Mouse (Mus musculus) limb, embryonic 13.5 days (tissue): ENCODE measurements around the gene Tcl1b1. TPM values are rescaled to one million over a fixed set of nuclear protein-coding genes. Genes with fewer than 3 reads are reported as not detected.
"Not testable (repeated sequence)": the region's sequence is repeated elsewhere in the genome, so short reads cannot be mapped to it uniquely, and the experiment has no call there.

Source experiments
- ATAC-seq: fragments of 200-750 bp; cut with Nextera tagmentation; 2 replicates; pipeline ENCODE4 v1.8.0; 2017; ENCODE audit warnings: low read depth, moderate number of reproducible peaks, moderate TSS enrichment; ENCODE audit not compliant: low FRiP score
- H3K27ac ChIP-seq: fragments of 300-500 bp; sonication (generic); 2 replicates; pipeline ENCODE4 v1.5.1; 2015; ENCODE audit warnings: inconsistent platforms, mild to moderate bottlenecking, moderate library complexity
- H3K27me3 ChIP-seq: fragments of 300-500 bp; sonication (generic); 2 replicates; pipeline ENCODE4 v1.6.1; 2015; ENCODE audit warnings: mild to moderate bottlenecking, inconsistent platforms
- H3K36me3 ChIP-seq: fragments of 300-500 bp; sonication (generic); 2 replicates; pipeline ENCODE4 v1.6.1; 2015; ENCODE audit warnings: inconsistent platforms, mild to moderate bottlenecking, moderate library complexity
- H3K4me1 ChIP-seq: fragments of 300-500 bp; sonication (generic); 2 replicates; pipeline ENCODE4 v1.6.1; 2015; ENCODE audit warnings: inconsistent platforms
- H3K4me2 ChIP-seq: fragments of 300-500 bp; sonication (generic); replicated peaks from 2 replicates; pipeline ENCODE4 v1.6.1; 2015; ENCODE audit warnings: inconsistent platforms, mild to moderate bottlenecking, moderate library complexity
- H3K4me3 ChIP-seq: fragments of 300-500 bp; sonication (generic); 2 replicates; pipeline ENCODE4 v1.5.1; 2015; ENCODE audit warnings: moderate library complexity, mild to moderate bottlenecking, inconsistent platforms
- H3K9ac ChIP-seq: fragments of 300-500 bp; sonication (generic); 2 replicates; pipeline ENCODE4 v1.6.1; 2015; ENCODE audit warnings: mild to moderate bottlenecking, inconsistent platforms
- H3K9me3 ChIP-seq: fragments of 300-500 bp; sonication (generic); 2 replicates; pipeline ENCODE4 v1.6.1; 2016; ENCODE audit warnings: inconsistent platforms
- WGBS: fragments of 180-500 bp; shearing (Covaris S2); methylation state at CpG from one replicate; pipeline ENCODE4 v1.1.7; 2015; 5-methylcytosine and 5-hydroxymethylcytosine counted together
- polyA plus RNA-seq: library from polyadenylated mRNA; unstranded; fragments of >200 nt; fragmentation: Nextera tagmentation; extraction: Ambion mirVana; gene quantifications from 2 replicates; pipeline ENCODE4 v1.2.1, GENCODE M21; 2015

The Tcl1b1 gene
- polyA plus RNA-seq, 1 experiment from 2014 or later, result not detected

- not testable (repeated sequence) for H3K4me2 ChIP-seq, H3K36me3 ChIP-seq, H3K27ac ChIP-seq, H3K4me1 ChIP-seq, ATAC-seq, H3K27me3 ChIP-seq, H3K9ac ChIP-seq, H3K4me3 ChIP-seq, H3K9me3 ChIP-seq
- WGBS, result 76% methylated on average over 1 of the region's 1 CpGs
Measured at GRCm38 (mm10) chr12:105201657-105202056, 42.2 kb downstream of the Tcl1b1 start, which contains the start of gene Tcl1b4. Tcl1b4 (plus strand) TSS chr12:105201957.

GRCm38 (mm10) chr12:105207071-105207470, 47.6 kb downstream of the Tcl1b1 start:
- peaks cover 4% of the 10 kb centered on the region; the same call in 1 of the 2 replicates for H3K4me1 ChIP-seq
- WGBS, result 65% methylated on average over 1 of the region's 1 CpGs
- no peak overlapping the region for H3K4me2 ChIP-seq

GRCm38 (mm10) chr12:105208441-105208840, 49.0 kb downstream of the Tcl1b1 start:
- Histone ChIP-seq H3K4me3 (no peak overlapping the region), H3K27ac (no peak overlapping the region), H3K4me1 (peaks cover 4% of the 10 kb centered on the region; the same call in 1 of the 2 replicates), H3K9me3 (no peaks in the 10 kb centered on the region), H3K9ac (no peak overlapping the region), H3K27me3 (0 out of 2 replicates have a peak, but pooled peaks cover 3% of the 10 kb centered on the region), H3K4me2 (no peak overlapping the region), H3K36me3 (no peaks in the 10 kb centered on the region)
- no peak for ATAC-seq
- WGBS, result 97% methylated on average over 1 of the region's 1 CpGs

More at GRCm38 (mm10) chr12:105207071-105207470, 47.6 kb downstream of the Tcl1b1 start:
- H3K4me3 ChIP-seq, result no peak overlapping the region
- no peak overlapping the region for H3K27ac ChIP-seq
- no peak overlapping the region for H3K9ac ChIP-seq
- 0 out of 2 replicates have a peak, but pooled peaks cover 3% of the 10 kb centered on the region for H3K27me3 ChIP-seq
- no peak for ATAC-seq
- no peaks in the 10 kb centered on the region for H3K9me3 ChIP-seq
- no peaks in the 10 kb centered on the region for H3K36me3 ChIP-seq

- no peak overlapping the region for H3K9ac ChIP-seq
- no peak overlapping the region for H3K27ac ChIP-seq
- no peaks in the 10 kb centered on the region for H3K36me3 ChIP-seq
- no peak overlapping the region for H3K4me3 ChIP-seq
- H3K4me1 ChIP-seq, result peaks cover 4% of the 10 kb centered on the region
- no peak for ATAC-seq
- H3K27me3 ChIP-seq, result 0 out of 2 replicates have a peak, but pooled peaks cover 3% of the 10 kb centered on the region
- 94% methylated on average over 7 of the region's 7 CpGs for WGBS
- H3K9me3 ChIP-seq, result no peaks in the 10 kb centered on the region
- no peak overlapping the region for H3K4me2 ChIP-seq
Measured at GRCm38 (mm10) chr12:105209231-105209630, 49.7 kb downstream of the Tcl1b1 start.

Other genes with a start within 250 kb of the Tcl1b1 start
- gene Syne3, start 149.9 kb upstream of the Tcl1b1 start, polyA plus RNA-seq, result 1.4 and 1.6 TPM in 2 replicates
- 146 and 148 TPM in 2 replicates for gene Glrx5, start 127.0 kb upstream of the Tcl1b1 start, polyA plus RNA-seq
- gene Tcl1b2, start 13.7 kb upstream of the Tcl1b1 start, polyA plus RNA-seq, result not detected in 2 replicates
- gene Tcl1b5, start 16.7 kb downstream of the Tcl1b1 start, polyA plus RNA-seq, result not detected in 2 replicates
- not detected in 2 replicates for gene Tcl1b3, start 31.4 kb downstream of the Tcl1b1 start, polyA plus RNA-seq
- not detected in 2 replicates for gene Tcl1b4, start 42.3 kb downstream of the Tcl1b1 start, polyA plus RNA-seq
- gene Tcl1, start 63.1 kb downstream of the Tcl1b1 start, polyA plus RNA-seq, result 0.13 TPM in 1 of 2 replicates, not detected in the other
- 0.24 and 0.36 TPM in 2 replicates for gene Tunar, start 174.2 kb downstream of the Tcl1b1 start, polyA plus RNA-seq